Mouse (Mus musculus): ENCODE data around the gene Sema6d.

The Sema6d gene

GRCm38 (mm10) chr2:124612727-124613510, 523.1 kb downstream of the Sema6d start:
- no peak for DNase-seq (ENCODE audit: low spot score in 2 of 2)

- DNase-seq (ENCODE audit: low spot score in 2 of 2) = no peak
Measured at GRCm38 (mm10) chr2:124613671-124614210, 524.0 kb downstream of the Sema6d start.

- DNase-seq (ENCODE audit: low spot score in 2 of 2) = no peak
Measured at GRCm38 (mm10) chr2:124616746-124617145, 527.0 kb downstream of the Sema6d start.

GRCm38 (mm10) chr2:124617440-124617839, 527.7 kb downstream of the Sema6d start:
- no peak for DNase-seq (ENCODE audit: low spot score in 2 of 2)

- DNase-seq (ENCODE audit: low spot score in 2 of 2) = no peak
Measured at GRCm38 (mm10) chr2:124618091-124618490, 528.3 kb downstream of the Sema6d start.

- DNase-seq (ENCODE audit: low spot score in 2 of 2) = no peak
Measured at GRCm38 (mm10) chr2:124618526-124619219, 528.9 kb downstream of the Sema6d start.

GRCm38 (mm10) chr2:124620470-124620869, 530.7 kb downstream of the Sema6d start:
- DNase-seq (ENCODE audit: low spot score in 2 of 2) = no peak

- DNase-seq (ENCODE audit: low spot score in 2 of 2) = no peak
Measured at GRCm38 (mm10) chr2:124621972-124622621, 532.3 kb downstream of the Sema6d start.

GRCm38 (mm10) chr2:124624247-124624929, 534.6 kb downstream of the Sema6d start:
- DNase-seq (ENCODE audit: low spot score in 2 of 2) = no peak

GRCm38 (mm10) chr2:124626425-124626824, 536.7 kb downstream of the Sema6d start:
- DNase-seq (ENCODE audit: low spot score in 2 of 2) = no peak

- DNase-seq (ENCODE audit: low spot score in 2 of 2) = no peak
Measured at GRCm38 (mm10) chr2:124627664-124628063, 537.9 kb downstream of the Sema6d start.

- no peak for DNase-seq (ENCODE audit: low spot score in 2 of 2)
Measured at GRCm38 (mm10) chr2:124628701-124629100, 538.9 kb downstream of the Sema6d start.

- no peak for DNase-seq (ENCODE audit: low spot score in 2 of 2)
Measured at GRCm38 (mm10) chr2:124634400-124634998, 544.7 kb downstream of the Sema6d start.

GRCm38 (mm10) chr2:124635271-124635865, 545.6 kb downstream of the Sema6d start:
- no peak for DNase-seq (ENCODE audit: low spot score in 2 of 2)

- no peak for DNase-seq (ENCODE audit: low spot score in 2 of 2)
Measured at GRCm38 (mm10) chr2:124637080-124637479, 547.3 kb downstream of the Sema6d start.

- no peak for DNase-seq (ENCODE audit: low spot score in 2 of 2)
Measured at GRCm38 (mm10) chr2:124639221-124639963, 549.6 kb downstream of the Sema6d start.

- DNase-seq (ENCODE audit: low spot score in 2 of 2) = no peak
Measured at GRCm38 (mm10) chr2:124640500-124641193, 550.9 kb downstream of the Sema6d start.

GRCm38 (mm10) chr2:124641194-124641558, 551.4 kb downstream of the Sema6d start:
- DNase-seq (ENCODE audit: low spot score in 2 of 2) = no peak

GRCm38 (mm10) chr2:124642131-124642530, 552.4 kb downstream of the Sema6d start:
- no peak for DNase-seq (ENCODE audit: low spot score in 2 of 2)

- no peak for DNase-seq (ENCODE audit: low spot score in 2 of 2)
Measured at GRCm38 (mm10) chr2:124650609-124651008, 560.8 kb downstream of the Sema6d start.
